Mouse (Mus musculus): ENCODE measurements around the gene Tmem205.

Gene Tmem205

GRCm38 (mm10) chr9:21916851-21917492 lies 10.4 kb downstream of the Tmem205 start:
- no peak for DNase-seq (ENCODE audit: low spot score)

GRCm38 (mm10) chr9:21909474-21910223 lies 17.7 kb downstream of the Tmem205 start:
- DNase-seq (ENCODE audit: low spot score), result no peak

- DNase-seq (ENCODE audit: low spot score), result no peak
Measured at GRCm38 (mm10) chr9:21908216-21908615, 19.1 kb downstream of the Tmem205 start.

GRCm38 (mm10) chr9:21904031-21904430 lies 23.3 kb downstream of the Tmem205 start:
- DNase-seq (ENCODE audit: low spot score), result no peak

GRCm38 (mm10) chr9:21901223-21901820 lies 26.0 kb downstream of the Tmem205 start:
- DNase-seq (ENCODE audit: low spot score), result peak; percentile 10

GRCm38 (mm10) chr9:21889229-21889628 lies 38.1 kb downstream of the Tmem205 start:
- DNase-seq (ENCODE audit: low spot score), result no peak

- DNase-seq (ENCODE audit: low spot score), result no peak
Measured at GRCm38 (mm10) chr9:21876601-21877000, 50.8 kb downstream of the Tmem205 start.

- DNase-seq (ENCODE audit: low spot score), result no peak
Measured at GRCm38 (mm10) chr9:21872204-21872603, 55.2 kb downstream of the Tmem205 start.
